Mouse (Mus musculus) erythroblast, embryonic 14.5 days (primary cell): Measurements from ENCODE around the gene Hist1h3d.

Source experiments
- GATA1 ChIP-seq: IDR thresholded peaks from 2 replicates; pipeline ENCODE4 v1.6.1; 2012; ENCODE audit warnings: low read length, inconsistent platforms, mixed read lengths
- TAL1 ChIP-seq: IDR thresholded peaks from 3 replicates; pipeline ENCODE4 v1.6.1; 2012; ENCODE audit warnings: low read length, inconsistent platforms, mixed read lengths

DNA sequence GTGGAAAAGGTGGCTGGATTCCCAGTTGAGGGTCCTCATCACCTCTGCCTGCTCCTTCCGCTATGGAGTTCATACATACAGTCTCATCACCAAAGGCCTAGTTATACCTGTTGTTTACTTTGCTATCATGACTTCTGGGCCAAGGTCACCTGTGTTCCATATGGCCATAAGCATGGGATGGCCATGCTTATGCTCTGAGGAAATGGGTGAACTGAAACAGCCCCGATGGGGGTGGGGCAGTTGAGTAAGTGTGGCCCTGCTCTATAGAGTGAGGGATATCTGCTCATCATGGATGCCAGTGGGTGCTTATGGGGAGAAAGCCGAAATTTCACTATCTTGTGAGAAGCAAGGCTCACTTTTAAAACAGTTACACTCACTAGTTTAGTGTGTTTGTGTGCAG, 29.5 kb downstream of the Hist1h3d start:
- TF ChIP-seq TAL1 (no peak), GATA1 (no peak)
